Mouse (Mus musculus): ENCODE measurements around the gene Rps23. TPM values are rescaled to one million over a fixed set of nuclear protein-coding genes. Genes with fewer than 3 reads are reported as not detected.

Gene Rps23
- polyA plus RNA-seq, 1 experiment from 2014 or later: 154 TPM

DNA sequence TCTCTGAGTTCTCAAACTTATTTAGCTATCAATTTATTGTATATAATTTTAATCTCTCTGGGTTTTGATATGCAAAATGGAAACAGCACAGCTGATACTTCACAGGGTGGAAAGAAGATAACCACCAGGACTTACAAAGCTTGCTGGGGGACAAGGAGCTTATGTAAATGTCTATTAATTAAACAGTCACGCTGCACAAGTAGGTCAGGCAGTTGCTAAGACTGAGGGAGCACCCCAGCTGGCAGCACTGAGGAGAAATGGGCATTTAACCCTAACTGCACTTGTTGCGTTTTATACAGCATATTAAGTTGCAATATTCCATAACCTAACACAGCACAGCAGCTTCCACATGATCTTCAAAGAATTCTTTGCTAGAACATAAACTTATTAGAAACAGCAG is 36.1 kb downstream of the Rps23 start:
- Histone ChIP-seq H3K36me3 (no peaks in the 10 kb centered on the region), H3K9ac (no peak overlapping the region), H3K4me2 (no peak overlapping the region), H3K4me1 (replicated peaks) (no peaks in the 10 kb centered on the region), H3K4me3 (no peak overlapping the region), H3K27ac (replicated peaks) (no peak overlapping the region), H3K9me3 (0 out of 2 replicates have a peak, but pooled peaks cover 8% of the 10 kb centered on the region), H3K27me3 (no peaks in the 10 kb centered on the region)
- ATAC-seq (ENCODE audit: low read depth): no peak
- 52% methylated on average over 2 of the region's 2 CpGs for WGBS

DNA sequence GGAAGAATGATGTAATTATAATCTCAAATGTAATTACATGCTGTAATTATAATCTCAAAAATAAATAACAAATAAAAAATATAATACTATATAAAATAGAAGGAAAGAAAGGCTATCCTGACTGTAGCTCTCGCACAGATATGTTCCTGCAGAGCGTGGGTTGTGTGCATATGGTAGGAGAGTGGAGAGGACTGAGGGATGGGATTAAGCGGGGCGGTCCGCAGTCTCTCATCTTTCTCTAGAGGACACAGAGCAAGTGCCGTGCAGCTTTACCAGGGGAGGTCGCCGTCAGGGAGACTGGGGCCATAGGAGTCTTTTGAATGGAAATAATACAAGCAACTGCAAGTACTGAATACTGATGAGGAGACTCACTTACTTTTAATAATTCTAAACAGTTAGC is 37.8 kb downstream of the Rps23 start:
- H3K36me3 ChIP-seq: no peaks in the 10 kb centered on the region
- H3K9ac ChIP-seq: no peak overlapping the region
- no peaks in the 10 kb centered on the region for H3K27me3 ChIP-seq
- no peak overlapping the region for H3K27ac ChIP-seq (replicated peaks)
- no peak overlapping the region for H3K4me3 ChIP-seq
- H3K4me2 ChIP-seq: no peak overlapping the region
- ATAC-seq (ENCODE audit: low read depth): no peak
- WGBS: 83% methylated on average over 8 of the region's 8 CpGs
- H3K9me3 ChIP-seq: 0 out of 2 replicates have a peak, but pooled peaks cover 8% of the 10 kb centered on the region
- H3K4me1 ChIP-seq (replicated peaks): no peaks in the 10 kb centered on the region

DNA sequence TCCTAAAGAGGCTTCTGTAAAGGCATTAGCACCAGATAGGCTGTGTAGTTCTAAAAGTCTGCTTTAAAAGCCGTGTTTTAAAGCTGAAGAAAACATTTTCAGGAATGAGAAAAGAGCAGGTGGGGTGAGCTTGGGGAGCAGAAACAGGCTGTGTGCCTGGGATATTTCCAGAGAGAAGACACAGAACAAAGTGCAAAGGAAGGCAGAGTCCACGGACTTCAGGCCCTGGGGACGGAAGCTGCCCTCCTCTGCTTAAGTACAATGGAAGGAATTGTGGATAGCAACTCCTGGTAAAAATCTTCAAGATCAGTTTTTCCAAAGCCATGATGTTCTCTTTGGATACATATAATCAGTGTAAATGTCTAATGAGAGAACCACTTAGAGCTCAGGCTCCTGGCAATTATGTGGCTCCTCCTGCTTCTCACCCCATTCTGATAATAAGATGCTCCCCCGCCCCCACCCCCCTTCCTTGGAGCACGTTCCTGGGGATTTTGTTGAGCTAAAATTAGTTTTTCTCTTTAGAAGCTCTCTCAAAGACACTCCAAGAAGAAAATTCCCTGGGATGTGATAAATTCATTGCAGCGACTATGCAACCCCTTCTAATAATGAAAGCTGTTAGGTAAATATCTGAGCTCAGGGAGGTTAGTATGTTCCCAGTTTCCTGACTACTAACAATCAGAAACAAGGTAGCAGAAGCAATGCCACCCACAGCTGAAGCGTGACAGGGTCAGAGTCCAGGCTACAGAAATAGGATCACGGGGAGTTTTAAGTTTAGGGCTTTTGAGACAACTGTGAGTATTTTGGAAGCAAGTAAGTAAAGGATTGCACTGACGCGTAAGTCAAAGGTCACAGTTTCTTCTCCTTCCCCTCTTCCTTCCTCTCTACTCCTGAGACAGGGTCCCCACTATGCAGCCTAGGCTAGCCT is 40.3 kb downstream of the Rps23 start:
- no peak overlapping the region for H3K27ac ChIP-seq (replicated peaks)
- no peaks in the 10 kb centered on the region for H3K36me3 ChIP-seq
- no peak overlapping the region for H3K4me2 ChIP-seq
- no peak for ATAC-seq (ENCODE audit: low read depth)
- H3K4me1 ChIP-seq (replicated peaks): no peaks in the 10 kb centered on the region
- no peak overlapping the region for H3K4me3 ChIP-seq
- no peak overlapping the region for H3K9ac ChIP-seq
- 75% methylated on average over 10 of the region's 10 CpGs for WGBS
- H3K9me3 ChIP-seq: no peaks in the 10 kb centered on the region
- no peaks in the 10 kb centered on the region for H3K27me3 ChIP-seq

DNA sequence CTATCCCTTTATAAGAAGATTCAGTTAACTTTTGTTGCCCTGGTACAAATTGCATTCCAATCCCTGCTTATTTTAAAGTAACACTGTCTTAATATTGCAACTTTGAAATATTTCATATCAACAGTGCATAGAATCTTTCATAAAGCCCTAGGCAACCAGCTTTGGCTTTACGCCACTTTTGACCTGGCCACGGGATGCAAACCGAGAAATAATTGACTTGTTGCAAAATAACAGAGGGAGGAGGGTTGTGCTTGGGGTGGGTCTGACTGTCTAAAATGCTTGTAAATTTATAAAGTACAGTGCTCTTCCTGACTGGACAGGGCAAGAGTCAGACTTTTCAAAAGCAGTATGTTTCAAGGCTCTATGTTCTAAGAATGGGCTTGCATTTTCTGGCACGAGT is 41.8 kb downstream of the Rps23 start:
- WGBS: 85% methylated on average over 4 of the region's 4 CpGs
- no peak for ATAC-seq (ENCODE audit: low read depth)
- Histone ChIP-seq H3K36me3 (no peaks in the 10 kb centered on the region), H3K27me3 (no peaks in the 10 kb centered on the region), H3K9ac (no peak overlapping the region), H3K4me3 (no peak overlapping the region), H3K4me1 (replicated peaks) (no peaks in the 10 kb centered on the region), H3K4me2 (no peak overlapping the region), H3K9me3 (no peaks in the 10 kb centered on the region), H3K27ac (replicated peaks) (no peak overlapping the region)

DNA sequence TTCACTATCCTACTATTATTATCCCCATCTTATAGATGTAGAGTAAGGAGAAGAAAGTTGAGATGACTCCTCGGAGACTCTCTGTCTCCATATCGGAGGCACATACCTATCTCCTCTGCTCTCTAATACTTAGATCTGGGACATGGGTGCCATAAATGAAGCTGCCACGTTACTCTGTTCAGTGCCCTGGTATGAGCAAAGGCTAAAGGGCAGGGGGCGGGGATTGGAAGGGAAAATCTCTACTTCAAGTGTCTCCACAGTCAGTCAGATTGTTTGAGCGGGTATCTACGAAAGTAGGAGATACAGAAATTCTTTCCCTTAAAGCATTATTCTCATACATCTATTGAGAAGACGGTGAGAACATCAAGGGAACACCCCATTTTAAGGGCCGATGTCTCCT is 43.2 kb downstream of the Rps23 start:
- Histone ChIP-seq H3K4me1 (replicated peaks) (no peaks in the 10 kb centered on the region), H3K4me2 (no peak overlapping the region), H3K27ac (replicated peaks) (no peak overlapping the region), H3K9ac (no peak overlapping the region), H3K9me3 (no peaks in the 10 kb centered on the region), H3K27me3 (no peaks in the 10 kb centered on the region), H3K4me3 (no peak overlapping the region), H3K36me3 (no peaks in the 10 kb centered on the region)
- no peak for ATAC-seq (ENCODE audit: low read depth)
- WGBS: 77% methylated on average over 8 of the region's 8 CpGs

DNA sequence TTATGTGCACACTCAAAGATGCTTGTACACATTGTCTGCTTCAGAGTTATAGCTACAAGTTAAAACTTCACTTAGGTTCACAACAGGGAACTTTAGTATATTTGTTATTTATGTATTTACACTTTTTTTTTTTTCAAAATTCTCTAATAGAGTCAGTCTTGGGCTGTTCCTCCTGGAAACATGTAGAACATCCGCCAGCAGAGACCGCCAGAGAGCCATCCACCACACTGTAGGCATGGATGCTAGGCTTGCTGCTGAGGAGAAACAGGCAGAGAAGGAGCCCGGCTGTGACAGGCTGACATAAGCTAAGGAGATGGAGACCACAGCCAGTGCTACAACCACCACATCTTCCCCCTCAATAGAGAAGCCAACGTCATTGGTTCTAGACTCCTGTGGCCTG is 44.7 kb downstream of the Rps23 start:
- H3K36me3 ChIP-seq: no peaks in the 10 kb centered on the region
- H3K4me3 ChIP-seq: no peak overlapping the region
- H3K27me3 ChIP-seq: no peaks in the 10 kb centered on the region
- WGBS: 6% methylated on average over 4 of the region's 4 CpGs
- H3K27ac ChIP-seq (replicated peaks): no peak overlapping the region
- H3K4me1 ChIP-seq (replicated peaks): no peaks in the 10 kb centered on the region
- no peaks in the 10 kb centered on the region for H3K9me3 ChIP-seq
- peak; percentile 93 for ATAC-seq (ENCODE audit: low read depth)
- no peak overlapping the region for H3K9ac ChIP-seq
- H3K4me2 ChIP-seq: no peak overlapping the region

DNA sequence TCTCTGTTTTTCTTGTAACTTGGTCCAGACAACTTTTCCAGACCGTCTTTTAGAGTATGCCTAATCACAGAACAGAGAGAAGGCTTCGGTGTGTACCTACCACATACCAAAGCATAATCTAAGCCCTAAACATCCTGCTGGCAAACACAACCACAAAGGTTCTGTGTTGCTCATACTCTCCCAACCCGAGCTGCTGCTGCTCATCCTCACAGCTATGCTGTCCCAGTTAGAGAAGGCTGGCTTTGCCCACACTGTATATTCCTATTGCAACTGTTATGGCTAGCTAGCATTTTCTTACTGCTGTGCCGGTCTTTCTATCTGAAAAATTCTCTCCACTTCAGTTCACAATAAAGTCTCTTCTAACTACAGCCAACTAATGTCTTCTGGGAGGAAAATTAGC is 46.2 kb downstream of the Rps23 start:
- peaks cover 5% of the 10 kb centered on the region for H3K4me1 ChIP-seq (replicated peaks)
- no peaks in the 10 kb centered on the region for H3K36me3 ChIP-seq
- no peak overlapping the region for H3K27ac ChIP-seq (replicated peaks)
- ATAC-seq (ENCODE audit: low read depth): no peak
- WGBS: 78% methylated on average over 4 of the region's 4 CpGs
- H3K4me3 ChIP-seq: no peak overlapping the region
- no peaks in the 10 kb centered on the region for H3K27me3 ChIP-seq
- H3K9me3 ChIP-seq: no peaks in the 10 kb centered on the region
- H3K9ac ChIP-seq: no peak overlapping the region
- H3K4me2 ChIP-seq: no peak overlapping the region

DNA sequence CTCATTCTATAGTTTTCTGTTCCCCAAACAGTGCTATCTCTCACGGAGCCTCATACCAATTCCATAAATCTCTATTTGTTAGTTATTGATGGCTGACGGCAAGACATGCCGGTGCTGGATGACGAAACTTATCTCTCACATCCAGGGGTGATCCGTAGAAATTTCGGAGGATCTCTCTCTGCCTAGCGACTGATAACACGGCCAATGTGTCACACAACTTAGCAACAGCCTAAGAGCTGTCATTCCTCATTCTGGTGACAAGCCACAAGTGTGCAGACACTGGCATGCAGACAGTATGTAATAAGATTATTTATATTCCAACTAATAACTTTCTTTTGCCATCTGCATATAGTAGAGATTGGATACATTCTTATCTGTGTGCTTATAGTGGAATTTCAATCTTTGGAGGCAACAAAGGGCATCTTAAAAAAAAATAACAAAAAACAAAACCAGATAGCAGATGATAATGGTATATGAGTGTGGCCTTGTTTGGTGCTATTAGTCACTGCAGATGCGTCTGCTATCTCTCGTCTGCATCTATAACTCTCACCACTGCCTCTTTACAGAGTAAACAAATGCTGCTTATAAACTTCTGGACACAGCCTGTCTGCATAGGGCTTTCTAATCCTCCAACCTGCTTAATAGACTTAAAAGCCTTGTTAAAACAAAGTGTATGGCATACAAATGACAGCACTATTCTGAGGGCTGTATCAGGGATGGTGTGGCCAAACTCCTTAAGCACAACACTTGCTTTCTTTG is 47.7 kb downstream of the Rps23 start:
- no peak overlapping the region for H3K4me2 ChIP-seq
- no peak overlapping the region for H3K4me3 ChIP-seq
- no peak overlapping the region for H3K9ac ChIP-seq
- no peaks in the 10 kb centered on the region for H3K36me3 ChIP-seq
- 89% methylated on average over 10 of the region's 10 CpGs for WGBS
- peaks cover 5% of the 10 kb centered on the region for H3K4me1 ChIP-seq (replicated peaks)
- H3K9me3 ChIP-seq: no peaks in the 10 kb centered on the region
- no peaks in the 10 kb centered on the region for H3K27me3 ChIP-seq
- no peak for ATAC-seq (ENCODE audit: low read depth)
- no peak overlapping the region for H3K27ac ChIP-seq (replicated peaks)

DNA sequence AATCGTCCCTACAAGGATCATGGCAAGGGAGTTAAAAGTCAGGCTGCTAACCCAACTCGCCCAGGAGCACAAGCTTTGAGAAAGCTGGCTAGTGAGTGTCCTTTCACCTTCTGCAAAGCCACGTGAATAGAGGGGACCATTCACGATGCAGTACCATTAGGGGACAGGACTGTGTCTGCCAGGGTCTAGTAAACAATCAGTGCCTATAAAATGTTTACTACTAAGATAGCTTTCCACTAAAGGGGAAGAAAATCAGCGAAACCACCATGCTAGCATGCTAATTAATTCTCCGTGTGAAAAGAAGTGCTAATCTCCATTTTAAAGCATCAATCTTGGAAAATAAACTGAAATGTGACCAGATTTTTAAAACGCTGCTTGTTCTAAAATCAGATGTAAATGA is 50.7 kb downstream of the Rps23 start:
- no peak overlapping the region for H3K27ac ChIP-seq (replicated peaks)
- H3K27me3 ChIP-seq: no peaks in the 10 kb centered on the region
- no peaks in the 10 kb centered on the region for H3K9me3 ChIP-seq
- H3K9ac ChIP-seq: no peak overlapping the region
- 36% methylated on average over 7 of the region's 7 CpGs for WGBS
- no peak overlapping the region for H3K4me2 ChIP-seq
- H3K4me1 ChIP-seq (replicated peaks): peaks cover 5% of the 10 kb centered on the region
- H3K36me3 ChIP-seq: no peaks in the 10 kb centered on the region
- 0 out of 2 replicates have a peak, but pooled peaks have one; percentile 59 for ATAC-seq (ENCODE audit: low read depth)
- H3K4me3 ChIP-seq: no peak overlapping the region

Other genes starting within 250 kb of the Rps23 start
- gene Atp6ap1l, start 17.6 kb upstream of the Rps23 start, polyA plus RNA-seq (2015; fragmentation: Nextera tagmentation; extraction: Ambion mirVana): 1.3 and 1.4 TPM in 2 replicates

Data from neural tube, embryonic 13.5 days (tissue).